Mouse (Mus musculus) midbrain, embryonic 12.5 days (tissue): Measurements from ENCODE around the gene Taf3. TPM values are rescaled to one million over a fixed set of nuclear protein-coding genes. Genes with fewer than 3 reads are reported as not detected.

ENCODE experiments used
- ATAC-seq: fragments of 200-750 bp; cut with Nextera tagmentation; 2 replicates; pipeline ENCODE4 v1.8.0; 2017; ENCODE audit warnings: low read depth, moderate TSS enrichment, moderate library complexity; ENCODE audit not compliant: low FRiP score
- H3K27ac ChIP-seq: fragments of 300-500 bp; sonication (generic); replicated peaks from 2 replicates; pipeline ENCODE4 v1.5.1; 2016; ENCODE audit warnings: mild to moderate bottlenecking
- H3K27me3 ChIP-seq: fragments of 300-500 bp; sonication (generic); 2 replicates; pipeline ENCODE4 v1.6.1; 2016; ENCODE audit warnings: mild to moderate bottlenecking
- H3K36me3 ChIP-seq: fragments of 300-500 bp; sonication (generic); 2 replicates; pipeline ENCODE4 v1.6.1; 2016
- H3K4me1 ChIP-seq: fragments of 300-500 bp; sonication (generic); 2 replicates; pipeline ENCODE4 v1.6.1; 2016
- H3K4me2 ChIP-seq: fragments of 300-500 bp; sonication (generic); replicated peaks from 2 replicates; pipeline ENCODE4 v1.6.1; 2016; ENCODE audit warnings: mild to moderate bottlenecking, moderate library complexity
- H3K4me3 ChIP-seq: fragments of 300-500 bp; sonication (generic); 2 replicates; pipeline ENCODE4 v1.5.1; 2016; ENCODE audit warnings: mild to moderate bottlenecking
- H3K9ac ChIP-seq: fragments of 300-500 bp; sonication (generic); replicated peaks from 2 replicates; pipeline ENCODE4 v1.6.1; 2016; ENCODE audit warnings: mild to moderate bottlenecking, moderate library complexity
- H3K9me3 ChIP-seq: fragments of 300-500 bp; sonication (generic); 2 replicates; pipeline ENCODE4 v1.6.1; 2016; ENCODE audit warnings: mild to moderate bottlenecking
- WGBS: fragments of 180-500 bp; shearing (Covaris S2); methylation state at CpG from one replicate; pipeline ENCODE4 v1.1.7; 2016; 5-methylcytosine and 5-hydroxymethylcytosine counted together
- polyA plus RNA-seq: library from polyadenylated mRNA; unstranded; fragments of >200 nt; fragmentation: Nextera tagmentation; extraction: Ambion mirVana; gene quantifications from 2 replicates; pipeline ENCODE4 v1.2.1, GENCODE M21; 2016

The Taf3 gene
- polyA plus RNA-seq, 1 experiment from 2014 or later: 18.1 TPM

DNA sequence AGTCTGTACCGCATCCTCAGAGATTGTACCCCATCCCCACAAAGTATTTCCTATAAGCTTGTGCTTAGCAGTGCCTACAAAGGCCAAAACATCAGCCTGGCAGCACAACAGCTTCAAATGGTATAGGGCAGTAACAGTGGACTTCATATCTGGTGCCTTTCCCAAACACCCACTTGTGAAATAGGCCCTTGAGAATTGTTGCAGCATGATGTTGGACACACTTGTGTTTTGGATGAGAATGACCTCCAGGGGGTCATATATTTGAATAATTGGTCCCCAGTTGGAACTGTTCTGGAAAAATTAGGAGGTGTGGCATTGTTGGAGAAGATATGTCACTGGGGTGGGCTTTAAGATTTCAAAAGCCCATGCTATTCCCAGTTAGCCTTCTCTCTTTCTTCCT is 3.6 kb upstream of the Taf3 start:
- H3K4me2 ChIP-seq: no peak overlapping the region
- no peaks in the 10 kb centered on the region for H3K9me3 ChIP-seq
- H3K4me1 ChIP-seq: peaks cover 13% of the 10 kb centered on the region
- H3K9ac ChIP-seq: no peak overlapping the region
- peaks cover 23% of the 10 kb centered on the region for H3K36me3 ChIP-seq
- ATAC-seq: no peak
- H3K27ac ChIP-seq: no peak overlapping the region
- WGBS: 91% methylated on average over 1 of the region's 1 CpGs
- H3K4me3 ChIP-seq: no peak overlapping the region
- H3K27me3 ChIP-seq: no peaks in the 10 kb centered on the region

DNA sequence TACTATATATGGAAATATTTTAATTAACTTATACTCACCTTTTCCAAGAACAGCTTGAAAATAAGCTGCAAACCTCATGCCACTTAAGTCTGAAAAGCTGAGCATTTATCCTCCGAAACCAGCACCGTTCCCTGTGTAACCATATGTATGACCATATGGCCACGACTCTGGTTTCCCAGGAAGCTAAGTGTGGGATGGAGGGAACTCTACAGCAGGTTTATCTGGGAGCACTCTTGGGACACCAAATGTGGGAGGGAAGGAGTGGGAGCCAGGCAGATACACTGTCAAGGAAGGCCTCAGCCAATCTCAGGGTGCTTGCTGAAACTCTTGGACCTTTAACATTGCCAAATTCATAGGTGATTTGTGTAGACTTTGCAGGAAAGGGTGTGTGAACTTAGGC is 2.5 kb upstream of the Taf3 start:
- H3K4me3 ChIP-seq: no peak overlapping the region
- WGBS: 84% methylated on average over 3 of the region's 3 CpGs
- H3K27ac ChIP-seq: no peak overlapping the region
- no peak overlapping the region for H3K9ac ChIP-seq
- peaks cover 14% of the 10 kb centered on the region for H3K36me3 ChIP-seq
- no peaks in the 10 kb centered on the region for H3K9me3 ChIP-seq
- no peak for ATAC-seq
- no peak overlapping the region for H3K4me2 ChIP-seq
- H3K27me3 ChIP-seq: no peaks in the 10 kb centered on the region
- H3K4me1 ChIP-seq: peaks cover 16% of the 10 kb centered on the region

DNA sequence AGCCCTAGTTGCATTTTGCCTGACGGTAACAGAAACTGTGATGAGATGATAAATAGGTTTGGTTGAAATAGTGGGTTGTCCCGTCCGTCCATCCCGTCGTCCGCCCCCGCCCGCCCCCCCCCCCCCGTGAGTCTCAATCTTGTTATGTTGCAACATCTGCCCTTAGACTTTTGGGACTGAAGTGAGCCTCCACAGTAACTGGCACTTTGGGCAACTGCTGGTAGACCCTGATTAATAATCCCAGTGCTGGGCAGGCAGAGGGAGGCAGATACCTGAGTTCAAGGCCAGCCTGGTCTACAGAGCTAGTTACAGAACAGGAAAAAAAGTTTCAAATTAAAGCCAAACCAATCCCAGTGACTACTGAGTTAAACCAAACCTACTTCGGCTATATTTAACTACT is 1.1 kb upstream of the Taf3 start:
- H3K4me1 ChIP-seq: peaks cover 16% of the 10 kb centered on the region
- peak overlapping the region; percentile 34; the same call in 1 of the 2 replicates for H3K9ac ChIP-seq
- peak overlapping the region; percentile 78 for H3K4me3 ChIP-seq
- no peaks in the 10 kb centered on the region for H3K27me3 ChIP-seq
- no peaks in the 10 kb centered on the region for H3K36me3 ChIP-seq
- no peak overlapping the region for H3K27ac ChIP-seq
- 16% methylated on average over 10 of the region's 10 CpGs for WGBS
- no peak for ATAC-seq
- no peaks in the 10 kb centered on the region for H3K9me3 ChIP-seq
- H3K4me2 ChIP-seq: peak overlapping the region; percentile 73

DNA sequence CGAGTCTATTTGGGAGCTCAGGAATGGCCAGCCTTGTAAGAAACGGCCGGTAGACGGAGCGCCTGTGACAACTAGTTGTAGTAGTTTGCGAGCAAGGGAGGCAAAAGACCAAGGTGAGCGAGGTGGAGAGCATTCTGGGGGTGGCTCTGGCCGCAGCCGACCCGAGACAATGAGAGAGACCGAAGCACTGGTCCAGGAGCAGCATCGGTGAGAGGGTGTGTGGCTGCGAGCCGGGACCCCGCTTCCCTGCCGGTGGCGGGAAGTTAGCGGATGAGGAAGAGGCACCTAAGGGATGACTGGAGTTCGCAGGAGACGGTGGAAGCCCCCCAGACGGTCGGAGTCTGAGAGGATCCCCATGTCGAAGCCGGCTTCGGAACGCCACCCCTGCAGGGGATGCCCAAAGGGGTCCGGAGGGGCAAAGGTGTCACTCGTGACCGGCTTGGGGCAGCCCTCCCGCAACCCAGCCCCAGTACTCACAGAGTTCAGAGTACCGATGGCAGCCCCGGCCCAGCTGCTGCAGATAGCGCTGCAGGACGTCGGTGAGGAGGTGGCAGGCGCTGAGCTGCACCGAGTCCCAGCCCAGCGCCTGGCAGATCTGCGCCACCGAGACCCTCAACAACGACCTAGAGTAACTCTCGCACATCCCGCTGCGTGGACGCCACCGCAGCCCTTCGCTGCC is 499 bp downstream of the Taf3 start:
- peak; percentile 83 for ATAC-seq
- peak overlapping the region; percentile 81 for H3K9ac ChIP-seq
- H3K4me1 ChIP-seq: peaks cover 16% of the 10 kb centered on the region
- H3K27me3 ChIP-seq: no peaks in the 10 kb centered on the region
- H3K9me3 ChIP-seq: no peaks in the 10 kb centered on the region
- no peaks in the 10 kb centered on the region for H3K36me3 ChIP-seq
- H3K4me2 ChIP-seq: peak overlapping the region; percentile 87
- WGBS: under 1% methylated on average over 47 of the region's 47 CpGs
- H3K4me3 ChIP-seq: peak overlapping the region; percentile 78
- H3K27ac ChIP-seq: peak overlapping the region; percentile 44

DNA sequence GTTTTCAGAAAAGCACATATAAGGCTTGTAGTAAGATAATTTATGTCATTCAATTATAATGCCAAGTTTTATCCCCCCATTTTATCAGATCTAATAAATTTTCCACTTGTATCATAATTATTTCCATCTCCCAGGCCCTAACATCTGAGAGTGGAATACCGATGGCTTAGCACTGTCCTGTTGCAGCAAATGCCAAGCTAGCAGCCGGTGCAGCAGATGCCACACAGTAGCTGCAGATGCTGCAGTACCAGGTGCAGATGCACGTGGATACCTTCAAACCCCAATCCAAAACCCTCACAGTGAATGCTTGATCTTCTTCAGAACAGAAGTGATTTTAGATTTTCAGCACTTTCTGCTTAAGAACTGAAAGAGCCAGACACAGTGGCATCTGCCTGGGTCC is 13.4 kb downstream of the Taf3 start:
- 92% methylated on average over 3 of the region's 3 CpGs for WGBS
- no peak overlapping the region for H3K9ac ChIP-seq

DNA sequence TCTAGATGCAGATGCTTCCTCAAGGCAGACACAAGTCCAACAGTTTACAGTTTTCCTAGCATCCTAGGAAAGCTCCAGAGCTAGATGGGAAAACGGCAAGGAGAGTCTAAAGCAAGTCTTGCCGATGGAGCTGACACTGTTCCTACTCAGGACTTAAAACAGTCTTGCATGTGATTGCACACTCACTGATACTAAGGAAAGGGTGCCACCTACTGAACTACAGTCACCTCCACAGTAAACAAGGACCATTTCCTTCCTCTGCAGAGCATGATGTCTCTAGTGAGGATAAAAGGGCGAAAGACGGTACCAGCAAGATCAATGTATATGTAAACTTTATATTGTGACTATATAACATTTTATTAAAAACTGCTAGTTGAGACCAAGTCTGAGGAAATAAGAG is 14.7 kb downstream of the Taf3 start:
- Histone ChIP-seq H3K27ac (no peak overlapping the region), H3K9ac (no peak overlapping the region), H3K4me1 (peaks cover 3% of the 10 kb centered on the region; the same call in 1 of the 2 replicates), H3K4me2 (no peak overlapping the region), H3K4me3 (no peak overlapping the region), H3K27me3 (no peaks in the 10 kb centered on the region), H3K9me3 (no peaks in the 10 kb centered on the region), H3K36me3 (no peaks in the 10 kb centered on the region)
- 77% methylated on average over 4 of the region's 4 CpGs for WGBS
- no peak for ATAC-seq

More for the DNA sequence above, 13.4 kb downstream of the Taf3 start:
- ATAC-seq: no peak
- no peak overlapping the region for H3K4me2 ChIP-seq
- no peaks in the 10 kb centered on the region for H3K27me3 ChIP-seq
- H3K4me3 ChIP-seq: no peak overlapping the region
- H3K4me1 ChIP-seq: no peaks in the 10 kb centered on the region
- peaks cover 9% of the 10 kb centered on the region for H3K36me3 ChIP-seq
- H3K9me3 ChIP-seq: no peaks in the 10 kb centered on the region
- H3K27ac ChIP-seq: no peak overlapping the region

DNA sequence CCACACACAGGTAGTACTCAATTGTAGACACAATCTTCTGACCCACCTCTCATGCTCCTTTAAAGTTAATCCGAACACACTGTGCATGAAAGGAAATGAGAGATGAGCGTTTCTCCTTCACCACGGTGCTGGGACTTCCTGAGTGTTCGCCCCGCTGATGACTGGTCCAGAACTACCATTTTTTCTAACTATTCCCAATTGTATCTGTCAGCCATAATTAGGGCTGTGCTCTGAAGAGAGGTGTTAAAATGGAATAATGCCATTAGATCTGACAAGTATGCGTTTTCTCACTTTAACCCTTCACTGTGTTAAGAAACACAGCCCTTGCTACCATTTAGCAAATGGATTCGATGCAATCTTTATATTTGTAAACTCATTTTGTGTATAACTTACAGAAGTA is 18.6 kb downstream of the Taf3 start:
- Histone ChIP-seq H3K4me2 (no peak overlapping the region), H3K9me3 (no peaks in the 10 kb centered on the region), H3K36me3 (no peaks in the 10 kb centered on the region), H3K27me3 (no peaks in the 10 kb centered on the region), H3K9ac (no peak overlapping the region), H3K4me3 (no peak overlapping the region), H3K27ac (no peak overlapping the region), H3K4me1 (peaks cover 3% of the 10 kb centered on the region; the same call in 1 of the 2 replicates)
- WGBS: 85% methylated on average over 7 of the region's 7 CpGs
- ATAC-seq: no peak

DNA sequence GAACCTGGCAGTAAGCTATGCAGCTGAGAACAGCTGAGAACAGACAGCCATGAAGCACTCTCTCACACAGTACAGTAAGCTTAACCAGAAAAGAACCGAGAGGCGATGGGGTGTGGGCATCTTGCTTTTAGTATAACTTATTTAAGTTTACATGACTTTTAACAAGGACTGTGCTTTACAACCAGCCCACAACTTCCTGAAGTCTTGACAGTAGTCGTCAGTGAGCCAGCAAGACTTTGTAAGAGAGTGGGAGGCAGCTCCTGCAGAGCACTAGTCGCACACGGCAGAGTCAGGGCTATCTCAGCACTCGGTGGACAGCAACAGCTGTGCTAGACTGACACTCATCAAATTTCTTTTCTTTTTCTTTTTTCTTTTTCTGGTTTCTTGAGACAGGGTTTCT is 24.1 kb downstream of the Taf3 start:
- H3K27me3 ChIP-seq: no peaks in the 10 kb centered on the region
- H3K9ac ChIP-seq: no peak overlapping the region
- 90% methylated on average over 6 of the region's 6 CpGs for WGBS
- H3K4me3 ChIP-seq: no peak overlapping the region
- H3K36me3 ChIP-seq: no peaks in the 10 kb centered on the region
- ATAC-seq: no peak
- H3K4me1 ChIP-seq: 0 out of 2 replicates have a peak, but pooled peaks cover under 1% of the 10 kb centered on the region
- no peaks in the 10 kb centered on the region for H3K9me3 ChIP-seq
- H3K27ac ChIP-seq: no peak overlapping the region
- H3K4me2 ChIP-seq: no peak overlapping the region

DNA sequence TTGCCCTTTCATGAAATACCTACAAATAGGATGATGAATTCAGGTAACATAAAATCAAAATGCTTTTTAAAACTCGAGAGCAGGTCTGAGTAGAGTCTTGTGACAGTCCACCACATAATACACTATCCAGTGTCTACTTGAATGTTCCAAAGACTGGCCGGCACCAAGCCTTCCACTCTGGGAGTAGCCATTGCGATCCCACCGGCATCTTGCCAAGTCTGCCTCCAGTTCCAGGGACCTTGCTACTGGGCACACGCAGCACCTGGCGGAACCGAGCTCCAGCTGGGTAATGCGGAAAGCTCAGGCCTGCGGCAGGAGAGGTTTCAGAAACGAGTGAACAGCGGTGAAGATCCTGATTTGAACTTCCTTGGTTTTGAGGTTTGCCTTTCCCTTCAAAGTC is 27.1 kb downstream of the Taf3 start:
- no peak overlapping the region for H3K4me3 ChIP-seq
- H3K4me1 ChIP-seq: no peaks in the 10 kb centered on the region
- no peak overlapping the region for H3K9ac ChIP-seq
- WGBS: 93% methylated on average over 11 of the region's 11 CpGs
- no peak overlapping the region for H3K27ac ChIP-seq
- ATAC-seq: no peak
- H3K36me3 ChIP-seq: no peaks in the 10 kb centered on the region
- H3K27me3 ChIP-seq: no peaks in the 10 kb centered on the region
- no peaks in the 10 kb centered on the region for H3K9me3 ChIP-seq
- H3K4me2 ChIP-seq: no peak overlapping the region

DNA sequence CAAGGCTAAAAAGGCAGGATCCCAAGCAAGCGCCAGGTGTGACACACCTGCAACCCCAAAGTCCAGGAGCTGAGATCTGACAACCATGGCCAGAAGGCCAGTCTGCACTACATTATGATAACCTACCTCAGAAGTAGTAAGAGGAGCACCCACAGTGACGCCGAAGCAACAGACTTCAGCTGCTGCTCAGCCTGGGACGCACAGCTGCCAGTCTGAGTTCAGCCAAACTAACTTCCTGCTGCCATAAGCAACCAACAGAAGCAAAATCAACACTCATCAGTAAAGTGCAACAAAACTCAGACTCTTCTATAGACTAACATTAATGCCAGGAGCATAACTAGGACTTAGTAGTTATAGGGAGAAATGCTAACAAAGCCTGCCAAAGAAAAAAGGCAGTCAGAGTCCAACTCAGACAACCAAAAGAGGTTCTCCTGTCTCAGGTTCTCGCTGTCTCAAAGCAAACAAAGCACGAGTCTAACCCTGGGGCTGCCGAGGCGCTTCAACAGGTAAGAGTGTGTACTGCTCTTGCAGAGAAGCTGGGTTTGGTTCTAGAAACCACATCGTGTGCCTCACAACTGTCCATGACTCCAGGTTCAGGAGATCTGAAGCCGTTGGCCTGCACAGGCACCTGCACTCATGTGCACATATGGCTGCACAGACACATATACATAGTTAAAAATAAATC is 33.3 kb downstream of the Taf3 start:
- no peak for ATAC-seq
- Histone ChIP-seq H3K27ac (no peak overlapping the region), H3K4me3 (no peak overlapping the region), H3K27me3 (no peaks in the 10 kb centered on the region), H3K9me3 (no peaks in the 10 kb centered on the region), H3K36me3 (no peaks in the 10 kb centered on the region), H3K4me1 (no peaks in the 10 kb centered on the region), H3K4me2 (no peak overlapping the region), H3K9ac (no peak overlapping the region)
- 91% methylated on average over 10 of the region's 10 CpGs for WGBS

DNA sequence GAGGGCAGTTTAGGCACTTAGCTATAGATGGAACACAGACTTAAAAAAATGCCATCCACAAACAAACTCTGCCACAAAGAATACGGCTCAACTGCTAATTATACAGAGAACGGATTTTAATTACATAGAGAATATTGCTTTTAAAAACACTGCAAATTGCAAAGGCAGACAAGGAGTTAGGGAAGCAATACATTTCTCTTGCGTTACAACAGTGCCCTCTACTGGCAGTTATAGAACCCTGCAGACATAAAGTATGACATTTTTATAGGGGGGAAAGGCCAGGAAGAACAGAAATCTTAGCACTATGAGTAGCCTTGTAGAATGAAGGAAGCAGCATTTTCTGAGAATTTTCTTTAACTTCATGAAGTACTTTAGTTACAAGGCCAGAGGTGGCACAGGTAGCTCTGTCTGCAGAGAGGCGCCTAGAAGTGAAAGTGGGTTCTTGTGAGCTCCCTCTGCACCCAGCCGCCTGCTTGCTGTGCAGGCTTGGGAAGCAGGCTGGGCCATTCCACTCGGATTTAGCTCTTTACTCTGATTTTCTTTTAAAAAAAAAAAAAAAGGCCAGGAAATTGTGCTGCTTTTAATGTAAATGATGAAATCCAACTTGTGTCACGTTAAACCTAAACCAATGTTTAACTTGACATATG is 38.0 kb downstream of the Taf3 start:
- Histone ChIP-seq H3K4me2 (no peak overlapping the region), H3K27ac (no peak overlapping the region), H3K36me3 (no peaks in the 10 kb centered on the region), H3K4me3 (no peak overlapping the region), H3K27me3 (no peaks in the 10 kb centered on the region), H3K4me1 (no peaks in the 10 kb centered on the region), H3K9ac (no peak overlapping the region), H3K9me3 (no peaks in the 10 kb centered on the region)
- 37% methylated on average over 7 of the region's 7 CpGs for WGBS
- ATAC-seq: 0 out of 2 replicates have a peak, but pooled peaks have one; percentile 38

DNA sequence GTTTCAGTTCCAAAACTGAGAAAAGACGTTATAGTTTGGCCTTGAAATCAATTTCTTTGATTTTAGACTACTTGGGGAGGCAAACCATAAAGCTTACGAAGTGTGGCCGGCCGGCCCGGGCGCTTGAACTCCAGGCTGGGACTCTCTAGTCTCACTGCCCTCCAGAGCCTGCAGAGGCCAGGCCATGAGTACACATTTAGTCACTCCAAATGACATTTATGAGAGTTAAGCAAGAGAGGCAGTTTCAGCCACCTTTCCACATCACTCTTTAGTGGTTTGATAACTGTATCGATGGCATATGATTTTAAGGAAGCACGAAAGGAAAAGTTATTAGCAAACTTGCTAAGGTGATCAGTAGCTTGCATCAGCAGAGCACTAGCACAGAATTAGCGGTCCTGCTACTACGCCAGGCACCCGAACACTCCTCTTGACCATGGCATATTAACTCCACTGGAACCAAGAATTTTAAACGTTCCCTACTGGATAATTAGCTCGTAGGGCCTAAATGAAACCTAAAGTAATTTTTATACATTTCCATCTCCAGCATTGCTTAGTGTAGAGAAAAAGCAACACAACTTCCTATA is 38.6 kb downstream of the Taf3 start:
- H3K9me3 ChIP-seq: no peaks in the 10 kb centered on the region
- H3K27ac ChIP-seq: no peak overlapping the region
- no peak overlapping the region for H3K4me2 ChIP-seq
- H3K4me1 ChIP-seq: no peaks in the 10 kb centered on the region
- no peak overlapping the region for H3K9ac ChIP-seq
- no peak overlapping the region for H3K4me3 ChIP-seq
- ATAC-seq: no peak
- no peaks in the 10 kb centered on the region for H3K36me3 ChIP-seq
- no peaks in the 10 kb centered on the region for H3K27me3 ChIP-seq
- WGBS: 83% methylated on average over 13 of the region's 13 CpGs
